Mouse (Mus musculus) bone marrow, adult 2 months (tissue): ENCODE data around the gene Nhlh2.

ENCODE experiments used
- CTCF ChIP-seq: fragments of 200-500 bp; IDR thresholded peaks from 2 replicates; pipeline ENCODE4 v1.5.1; 2011; ENCODE audit warnings: low read length, control low read depth; ENCODE audit not compliant: control insufficient read depth, insufficient read depth
- POLR2A ChIP-seq: fragments of 200-500 bp; IDR thresholded peaks from 2 replicates; pipeline ENCODE4 v1.6.1; 2011; ENCODE audit warnings: low read depth, mild to moderate bottlenecking, control low read depth, low read length, borderline replicate concordance; ENCODE audit not compliant: control insufficient read depth

DNA sequence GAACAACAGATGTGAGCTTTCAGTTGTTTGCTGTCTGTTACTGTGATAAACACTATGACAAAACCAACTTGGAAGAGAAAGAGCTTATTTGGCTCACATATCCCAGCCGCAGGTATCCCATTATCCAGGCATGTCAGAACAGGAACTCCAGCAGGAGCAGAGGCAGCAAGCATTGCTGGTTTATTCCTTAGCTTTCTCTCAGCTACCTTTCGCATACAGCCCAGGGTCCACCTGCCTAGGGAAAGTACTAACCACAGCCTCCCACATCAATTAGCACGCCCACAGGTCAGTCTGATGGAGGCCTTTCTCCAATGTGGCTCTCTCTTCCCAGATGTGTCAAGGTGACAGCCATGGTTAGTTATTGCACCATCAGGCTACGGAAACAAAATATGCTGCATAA, 31.8 kb downstream of the Nhlh2 start:
- TF ChIP-seq CTCF (no peak), POLR2A (no peak)
